Mouse (Mus musculus) regulatory T cell (primary cell): ENCODE measurements around the gene Acaa1a.

Experiments used
- in situ Hi-C: fragments of 300-600 bp; cut with MboI, MseI; formaldehyde crosslinking; loops from one replicate; pipeline ENCODE4 v1.15.1; 2025; ENCODE audit warnings: high pct_unique_total_duplicates

The Acaa1a gene

DNA sequence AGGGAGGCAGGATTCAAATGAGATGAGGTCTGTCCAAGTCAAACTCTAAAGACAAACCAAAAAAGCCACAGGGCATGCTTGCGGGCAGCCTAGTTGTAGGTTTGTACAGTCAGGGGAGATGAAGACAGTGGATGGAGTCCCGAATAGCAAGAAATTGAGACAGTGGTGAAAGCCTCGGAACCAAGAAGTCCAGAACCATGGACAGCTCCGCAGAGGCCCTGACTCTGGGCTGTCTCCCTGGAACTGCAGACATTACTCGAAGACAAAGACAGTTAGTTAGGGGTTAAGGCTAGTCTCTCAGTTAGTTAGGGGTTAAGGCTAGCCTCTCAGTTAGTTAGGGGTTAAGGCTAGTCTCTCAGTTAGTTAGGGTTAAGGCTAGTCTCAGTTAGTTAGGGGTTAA lies 49.5 kb downstream of the Acaa1a start:
- in situ Hi-C loops = no loop called here

DNA sequence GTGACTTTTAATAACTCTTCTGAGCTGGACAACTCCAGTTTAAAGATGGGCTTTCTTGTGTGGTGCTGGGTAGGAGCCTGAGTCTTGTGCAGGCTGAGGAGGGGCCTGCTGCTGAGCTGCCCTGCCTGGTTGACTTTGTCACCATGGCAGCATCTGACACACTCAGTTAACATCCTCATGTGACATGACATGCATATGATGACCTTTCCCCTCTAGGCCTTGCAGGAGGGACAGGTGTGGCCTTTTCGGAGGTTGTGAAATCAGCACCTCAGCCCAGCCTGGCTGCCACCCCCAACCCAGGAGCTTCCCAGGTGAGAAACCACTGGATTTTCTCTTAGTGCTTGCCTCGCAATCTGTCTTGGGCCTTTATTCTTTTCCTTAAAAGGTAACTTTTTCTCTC lies 50.7 kb downstream of the Acaa1a start:
- in situ Hi-C loops = no loop called here

DNA sequence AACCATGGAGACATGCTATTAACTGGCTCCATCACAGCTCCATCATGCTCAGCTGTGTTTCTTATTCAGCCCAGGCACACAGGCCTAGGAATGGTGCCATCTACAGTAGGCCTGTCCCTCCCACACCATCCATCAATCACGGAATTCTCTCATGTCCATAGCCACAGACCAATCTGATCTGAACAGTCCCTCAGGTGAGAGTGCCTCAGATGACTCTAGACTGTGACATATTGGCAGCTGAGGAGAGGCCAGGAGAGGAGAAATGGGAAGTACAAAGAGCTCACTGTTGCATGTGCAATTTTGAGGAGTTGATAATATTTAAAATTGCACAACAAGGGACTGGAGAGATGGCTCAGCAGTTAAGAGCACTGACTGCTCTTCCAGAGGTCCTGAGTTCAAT lies 55.3 kb downstream of the Acaa1a start:
- in situ Hi-C loops = no loop called here
